Comparison of ENCODE assay signal across 9 mouse cellular contexts in genomic region chr14:55672741-55673060, GRCm38 (mm10). TPM values are rescaled to one million over a fixed set of nuclear protein-coding genes. Genes with fewer than 3 reads are reported as not detected.
DNase-seq lines count a peak whose midpoint lies in the region; ATAC-seq and TF ChIP-seq lines count a peak whose summit lies in the region.
"Had no signal": no experiment of that assay in that cellular context is flagged by ENCODE, and none has a peak within 500 bp of the region (broad histone marks: within the 10 kb centered on the region; RNA-seq: fewer than 3 reads in every experiment).

No protein-coding gene starts in this region.

- H3K4me1 ChIP-seq in heart, embryonic 16.5 days (ENCODE audit: control insufficient read depth, insufficient read depth, low read length) = peaks cover 16% of the 10 kb centered on the region
- peaks cover 41% of the 10 kb centered on the region for H3K4me1 ChIP-seq in G1E (ENCODE audit: insufficient read depth, low read depth, low read length)
- H3K4me1 ChIP-seq in hindbrain, embryonic 10.5 days (replicated peaks) = peaks cover 21% of the 10 kb centered on the region

- peaks cover 63% of the 10 kb centered on the region for H3K79me2 ChIP-seq in macrophage (ENCODE audit: inconsistent target)

- no peak for TF ChIP-seq CTCF in G1E (IDR thresholded peaks at IDR 0.05; ENCODE audit: low read depth, low read length)

- H3K36me3 ChIP-seq in heart, embryonic 16.5 days (ENCODE audit: control insufficient read depth, insufficient read depth) = peaks cover 22% of the 10 kb centered on the region
- peaks cover 61% of the 10 kb centered on the region for H3K36me3 ChIP-seq in G1E (replicated peaks)
- peaks cover 44% of the 10 kb centered on the region for H3K36me3 ChIP-seq in hindbrain, embryonic 10.5 days
- H3K36me3 ChIP-seq in macrophage (ENCODE audit: inconsistent target) = peaks cover 12% of the 10 kb centered on the region; the same call in 1 of the 2 replicates

- ATAC-seq in heart, embryonic 16.5 days (replicated peaks; ENCODE audit: extremely low read depth, insufficient read depth, low FRiP score) = no peak
- no peak for ATAC-seq in G1E (ENCODE audit: extremely low read depth, insufficient number of reproducible peaks, low FRiP score, poor library complexity, severe bottlenecking)

- no peaks in the 10 kb centered on the region for H3K27me3 ChIP-seq in heart, embryonic 16.5 days (ENCODE audit: control insufficient read depth, insufficient read depth, low read length)
- no peaks in the 10 kb centered on the region for H3K27me3 ChIP-seq in G1E (ENCODE audit: insufficient read depth, low read length)
- no peaks in the 10 kb centered on the region for H3K27me3 ChIP-seq in hindbrain, embryonic 10.5 days (ENCODE audit: insufficient read depth, poor library complexity, severe bottlenecking)
- H3K27me3 ChIP-seq: Patski had no signal

- no peak for DNase-seq in heart, adult 9 months (ENCODE audit: low spot score in 2 of 2)
- no peak for DNase-seq in G1E (ENCODE audit: low spot score)
- DNase-seq in hindbrain, embryonic 10.5 days (ENCODE audit: low spot score) = no peak
- DNase-seq in adipocyte (ENCODE audit: low spot score) = no peak
- DNase-seq in adrenal gland, adult 8-10 months = no peak
- DNase-seq in thymus, postnatal 10 days (ENCODE audit: low spot score in 2 of 2) = no peak

- H3K9ac ChIP-seq in heart, embryonic 16.5 days (ENCODE audit: low read length) = peak overlapping the region; percentile 91

- 70% methylated on average over 7 of the region's 7 CpGs for WGBS in heart, embryonic 16.5 days
- 79% methylated on average over 7 of the region's 7 CpGs for WGBS in hindbrain, embryonic 10.5 days
- 63% methylated on average over 7 of the region's 7 CpGs for whole genome bisulfite sequencing in macrophage (ENCODE audit: missing documents)

- H3K9me3 ChIP-seq in heart, embryonic 16.5 days (replicated peaks; ENCODE audit: control insufficient read depth, low read length) = no peaks in the 10 kb centered on the region
- no peaks in the 10 kb centered on the region for H3K9me3 ChIP-seq in G1E (replicated peaks)
- no peaks in the 10 kb centered on the region for H3K9me3 ChIP-seq in hindbrain, embryonic 10.5 days

- H3K27ac ChIP-seq in heart, embryonic 16.5 days (ENCODE audit: low read length) = peak overlapping the region; percentile 85
- H3K27ac ChIP-seq in hindbrain, embryonic 10.5 days = peak overlapping the region; percentile 96; the same call in 1 of the 2 replicates
- H3K27ac ChIP-seq in macrophage = no peak overlapping the region

- H3K4me3 ChIP-seq in heart, embryonic 16.5 days (ENCODE audit: low read length) = peak overlapping the region; percentile 94
- peak overlapping the region; percentile 76 for H3K4me3 ChIP-seq in G1E (ENCODE audit: low read depth, low read length)
- H3K4me3 ChIP-seq in hindbrain, embryonic 10.5 days = peak overlapping the region; percentile 74
- H3K4me3 ChIP-seq in macrophage (ENCODE audit: inconsistent target) = peak overlapping the region; percentile 98

- H3K4me2 ChIP-seq in heart, embryonic 16.5 days (ENCODE audit: low read depth, low read length) = peak overlapping the region; percentile 87

RNA-seq across cellular contexts. Expression of gene Nedd8, which starts 0.8 kb away (rescaled TPM):
- polyA plus RNA-seq in heart, embryonic 16.5 days (2015; fragmentation: Nextera tagmentation; extraction: Ambion mirVana) = 444 and 466 TPM in 2 replicates
- total RNA-seq in G1E (2014; fragmentation: Nextera tagmentation) = 234 and 266 TPM in 2 replicates
- 488 and 566 TPM in 2 replicates for total RNA-seq in G1E (2017)
- 112 and 128 TPM in 2 replicates for polyA plus RNA-seq in G1E (2012)
- 646 and 662 TPM in 2 replicates for polyA plus RNA-seq in hindbrain, embryonic 10.5 days (2016; fragmentation: Nextera tagmentation; extraction: Ambion mirVana)
- 10 to 100 TPM in 22 of 26 experiments, 1 to 10 TPM in 4; 4.5 to 45.2 (median 24.0) TPM for total RNA-seq in macrophage (2018; cell fraction: chromatin; rRNA removed)
- 100 to 1,000 TPM; 295 to 451 (median 347) TPM for total RNA-seq in macrophage (2018; cell fraction: cytosol; rRNA removed)
- 100 to 1,000 TPM in 7 of 26 experiments, 10 to 100 TPM in 19; 34.9 to 204 (median 76.4) TPM for total RNA-seq in macrophage (2018; cell fraction: nucleus; rRNA removed)
- polyA plus RNA-seq in macrophage (2018) = 136 to 262 TPM (median 187 TPM) in 3 replicates
- 100 to 1,000 TPM; 299 to 385 (median 359) TPM for total RNA-seq in adrenal gland, adult 8-10 months (2022)

RNA-seq across cellular contexts. Expression of gene Gmpr2, which starts 1.0 kb away (rescaled TPM):
- 43.0 and 43.9 TPM in 2 replicates for polyA plus RNA-seq in heart, embryonic 16.5 days (2015; fragmentation: Nextera tagmentation; extraction: Ambion mirVana)
- total RNA-seq in G1E (2014; fragmentation: Nextera tagmentation) (27.7 and 30.8 TPM in 2 replicates), G1E (2017) (40.5 and 42.7 TPM in 2 replicates)
- polyA plus RNA-seq in G1E (2012) (20.0 and 24.7 TPM in 2 replicates), macrophage (2018) (27.4 to 36.4 TPM (median 34.4 TPM) in 3 replicates)
- polyA plus RNA-seq in hindbrain, embryonic 10.5 days (2016; fragmentation: Nextera tagmentation; extraction: Ambion mirVana) = 60.0 and 65.9 TPM in 2 replicates
- total RNA-seq in macrophage (2018; cell fraction: chromatin; rRNA removed) = 10 to 100 TPM in 23 of 26 experiments, 1 to 10 TPM in 3; 6.8 to 54.5 (median 28.7) TPM
- total RNA-seq in macrophage (2018; cell fraction: cytosol; rRNA removed) = 10 to 100 TPM; 19.0 to 35.1 (median 28.1) TPM
- 10 to 100 TPM; 11.4 to 48.2 (median 21.9) TPM for total RNA-seq in macrophage (2018; cell fraction: nucleus; rRNA removed)
- total RNA-seq in adrenal gland, adult 8-10 months (2022) = 10 to 100 TPM; 26.3 to 36.5 (median 32.8) TPM

RNA-seq across cellular contexts. Expression of gene Tinf2, which starts 8.9 kb away (rescaled TPM):
- 27.5 and 30.0 TPM in 2 replicates for polyA plus RNA-seq in heart, embryonic 16.5 days (2015; fragmentation: Nextera tagmentation; extraction: Ambion mirVana)
- total RNA-seq in G1E (2014; fragmentation: Nextera tagmentation) (51.4 and 55.1 TPM in 2 replicates), G1E (2017) (42.4 and 42.7 TPM in 2 replicates)
- polyA plus RNA-seq in G1E (2012) (41.7 and 44.2 TPM in 2 replicates), macrophage (2018) (9.0 to 10.5 TPM (median 10.4 TPM) in 3 replicates)
- 63.4 and 68.9 TPM in 2 replicates for polyA plus RNA-seq in hindbrain, embryonic 10.5 days (2016; fragmentation: Nextera tagmentation; extraction: Ambion mirVana)
- total RNA-seq in macrophage (2018; cell fraction: chromatin; rRNA removed) = 10 to 100 TPM; 11.7 to 73.8 (median 34.5) TPM
- total RNA-seq in macrophage (2018; cell fraction: cytosol; rRNA removed) = 10 to 100 TPM in 8 of 26 experiments, 1 to 10 TPM in 18; 5.4 to 12.3 (median 9.1) TPM
- 10 to 100 TPM in 25 of 26 experiments, 1 to 10 TPM in 1; 7.4 to 43.6 (median 20.9) TPM for total RNA-seq in macrophage (2018; cell fraction: nucleus; rRNA removed)
- total RNA-seq in adrenal gland, adult 8-10 months (2022) = 10 to 100 TPM; 25.5 to 44.5 (median 34.2) TPM

RNA-seq across cellular contexts. Expression of gene Mdp1, which starts 12.4 kb away (rescaled TPM):
- polyA plus RNA-seq in heart, embryonic 16.5 days (2015; fragmentation: Nextera tagmentation; extraction: Ambion mirVana) = 93.7 and 96.5 TPM in 2 replicates
- 18.4 and 28.0 TPM in 2 replicates for total RNA-seq in G1E (2014; fragmentation: Nextera tagmentation)
- 45.8 and 46.5 TPM in 2 replicates for total RNA-seq in G1E (2017)
- polyA plus RNA-seq in G1E (2012) = 9.4 and 12.2 TPM in 2 replicates
- polyA plus RNA-seq in hindbrain, embryonic 10.5 days (2016; fragmentation: Nextera tagmentation; extraction: Ambion mirVana) = 65.6 and 67.6 TPM in 2 replicates
- total RNA-seq in macrophage (2018; cell fraction: chromatin; rRNA removed) = 10 to 100 TPM in 25 of 26 experiments, 1 to 10 TPM in 1; 8.5 to 52.1 (median 28.0) TPM
- total RNA-seq in macrophage (2018; cell fraction: cytosol; rRNA removed) = 10 to 100 TPM; 14.0 to 38.0 (median 28.9) TPM
- total RNA-seq in macrophage (2018; cell fraction: nucleus; rRNA removed) = 10 to 100 TPM in 25 of 26 experiments, 1 to 10 TPM in 1; 8.1 to 57.2 (median 28.5) TPM
- polyA plus RNA-seq in macrophage (2018) = 25.4 to 29.3 TPM (median 26.3 TPM) in 3 replicates
- total RNA-seq in adrenal gland, adult 8-10 months (2022) = 10 to 100 TPM; 59.0 to 65.8 (median 62.3) TPM

RNA-seq across cellular contexts. Expression of gene Tssk4, which starts 22.7 kb away (rescaled TPM):
- 0.22 and 0.45 TPM in 2 replicates for polyA plus RNA-seq in heart, embryonic 16.5 days (2015; fragmentation: Nextera tagmentation; extraction: Ambion mirVana)
- total RNA-seq in G1E (2014; fragmentation: Nextera tagmentation) (4.0 and 4.2 TPM in 2 replicates), G1E (2017) (1.9 and 2.3 TPM in 2 replicates)
- polyA plus RNA-seq in G1E (2012) (0.17 and 0.26 TPM in 2 replicates), macrophage (2018) (0.34 TPM in 1 of 3 replicates, not detected in the others)
- polyA plus RNA-seq in hindbrain, embryonic 10.5 days (2016; fragmentation: Nextera tagmentation; extraction: Ambion mirVana) = 0.40 and 0.97 TPM in 2 replicates
- 1 to 10 TPM in 17 of 26 experiments, under 1 TPM in 6, not detected in 3; 0.56 to 5.3 (median 1.6) TPM for total RNA-seq in macrophage (2018; cell fraction: chromatin; rRNA removed)
- under 1 TPM in 25 of 26 experiments, not detected in 1; 0.09 to 0.65 (median 0.19) TPM for total RNA-seq in macrophage (2018; cell fraction: cytosol; rRNA removed)
- total RNA-seq in macrophage (2018; cell fraction: nucleus; rRNA removed) = 1 to 10 TPM in 12 of 26 experiments, under 1 TPM in 10, not detected in 4; 0.35 to 3.8 (median 1.2) TPM
- total RNA-seq in adrenal gland, adult 8-10 months (2022) = 1 to 10 TPM in 2 of 4 experiments, under 1 TPM in 2; 0.93 to 2.0 (median 1.5) TPM
